Mouse (Mus musculus) lung, postnatal 25 days (tissue): ENCODE measurements at regions not wholly inside any gene's neighbourhood (a gene's known extent, or its start where the extent isn't known, plus 50 kb on each side); places are given as distances from the start of the nearest gene placed in this dataset.

Source experiments
- DNase-seq: peaks from one replicate; pipeline ENCODE4 v3.0.0; 2022; ENCODE audit warnings: low spot score

DNA sequence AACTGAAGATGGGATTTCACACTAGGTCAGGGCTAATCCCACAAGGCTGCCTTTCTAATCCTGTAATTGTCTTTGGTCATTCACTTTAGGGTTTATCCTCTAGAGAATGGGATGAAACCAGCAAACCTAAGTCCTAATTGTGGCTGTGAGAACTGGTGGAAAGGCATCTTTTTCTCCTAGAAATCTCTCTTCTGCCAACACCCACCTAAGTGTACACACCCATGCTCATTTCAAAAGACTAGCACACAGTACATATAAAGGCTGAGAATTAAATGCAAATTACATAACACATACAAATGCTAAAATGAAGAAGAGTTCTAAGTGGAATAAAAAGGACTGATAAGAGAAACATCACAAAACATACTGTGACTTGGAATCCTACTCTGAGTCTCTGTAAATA, 579.5 kb downstream of the Eepd1 start:
- no peak for DNase-seq

DNA sequence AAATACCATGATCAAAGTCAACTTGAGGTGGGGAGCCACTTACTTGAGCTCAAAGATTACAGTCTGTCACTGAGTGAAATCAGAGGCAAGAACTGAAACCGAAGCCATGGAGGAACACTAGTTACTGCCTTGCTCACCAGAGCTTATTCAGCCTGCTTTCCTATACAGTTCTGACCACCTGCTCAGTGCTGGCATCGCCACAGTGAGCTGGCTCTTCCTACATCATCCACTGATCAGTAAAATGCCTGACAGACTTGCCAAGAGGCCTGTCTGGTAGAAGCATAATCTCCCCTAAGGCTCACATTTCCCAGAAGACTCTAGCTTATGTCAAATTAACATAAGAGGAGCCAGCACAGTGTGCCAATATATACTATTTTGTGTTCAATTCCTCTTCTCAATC, 595.7 kb downstream of the Eepd1 start:
- DNase-seq: no peak

DNA sequence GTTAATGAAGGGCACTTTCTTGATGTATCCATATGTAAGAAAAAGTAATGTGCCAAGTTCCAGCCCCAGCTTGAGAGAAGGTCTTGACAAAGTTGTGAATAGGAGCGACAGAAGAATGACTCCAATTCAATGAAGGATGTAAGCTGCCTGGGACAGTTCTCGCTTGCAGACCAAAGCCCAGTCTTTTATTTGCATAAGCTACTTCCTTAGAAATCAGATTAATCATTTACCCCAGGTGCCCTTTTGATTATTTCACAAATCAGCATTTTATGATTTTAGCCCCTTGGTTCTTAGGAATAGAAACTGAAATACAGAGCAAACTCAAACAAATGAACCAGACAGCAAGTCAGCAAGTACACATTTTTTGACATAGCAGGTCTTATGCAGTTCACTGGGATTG, 605.2 kb downstream of the Eepd1 start:
- no peak for DNase-seq

DNA sequence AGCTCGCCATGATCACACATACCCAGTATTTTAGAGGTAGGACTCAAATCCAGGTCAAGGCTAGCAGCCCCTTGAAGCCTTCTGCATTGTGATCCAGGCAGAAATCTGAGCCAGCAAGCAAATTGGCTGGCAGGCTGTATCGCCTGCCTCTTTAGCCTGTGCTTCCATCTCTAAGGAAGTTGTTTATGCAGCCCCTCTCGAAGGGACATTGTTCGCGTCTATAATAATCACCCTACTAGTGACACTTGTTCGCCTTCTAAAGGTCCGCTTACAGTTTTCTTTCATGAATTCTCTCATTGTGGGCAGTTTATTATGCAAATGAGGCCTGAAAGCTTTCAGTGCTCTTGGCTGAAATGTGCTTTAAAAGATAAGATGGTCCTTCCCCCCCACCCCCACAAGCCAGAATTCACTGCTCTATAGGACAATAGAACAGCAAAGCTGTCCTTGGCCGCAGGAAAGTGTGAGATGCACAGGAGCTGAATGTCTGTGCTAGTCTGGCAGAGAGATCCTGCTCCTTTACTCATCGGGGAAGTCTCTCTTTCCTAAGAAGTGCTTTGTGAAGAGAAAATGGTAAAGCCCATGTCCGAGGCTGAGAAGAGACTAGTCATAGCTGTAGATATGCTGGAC, 610.8 kb downstream of the Eepd1 start:
- no peak for DNase-seq

DNA sequence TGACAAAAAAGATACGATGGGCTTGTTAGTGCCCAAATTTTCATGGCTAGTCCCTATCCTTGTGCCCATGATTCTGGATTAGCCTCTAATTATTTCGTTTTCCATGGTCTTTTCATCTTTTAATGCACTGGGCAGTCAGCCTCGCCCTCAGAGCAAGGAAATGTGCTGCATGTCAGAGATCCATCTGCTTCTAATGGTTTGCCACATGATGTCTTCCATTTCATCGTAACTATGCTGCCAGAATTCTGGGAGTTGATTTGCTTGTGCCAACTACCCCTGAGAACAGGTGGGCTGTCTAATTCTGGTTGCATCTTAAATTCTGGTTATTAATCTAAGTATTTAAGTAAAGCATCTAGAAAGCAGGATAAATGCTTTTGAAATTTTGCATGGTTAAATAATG, 622.8 kb downstream of the Eepd1 start:
- DNase-seq: no peak

DNA sequence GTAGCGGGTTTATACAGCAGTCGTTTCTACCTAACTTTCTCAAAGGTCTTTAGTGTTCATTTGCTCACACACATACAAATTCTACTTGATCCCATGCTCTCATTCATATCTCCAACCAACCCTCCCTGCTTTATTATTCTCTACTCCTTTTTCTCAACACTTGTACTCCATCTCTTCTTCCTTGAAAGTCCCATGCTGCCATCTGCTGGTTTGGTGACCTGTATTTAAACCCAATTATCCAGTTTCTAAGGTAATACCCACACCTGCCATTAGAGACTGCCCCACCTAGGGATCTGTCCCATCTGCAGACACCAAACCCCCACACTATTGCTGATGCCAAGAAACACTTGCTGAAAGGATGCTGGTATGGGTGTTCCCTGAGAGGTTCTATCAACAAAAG, 611.5 kb upstream of the B3gat1 start:
- DNase-seq: peak; percentile 32

DNA sequence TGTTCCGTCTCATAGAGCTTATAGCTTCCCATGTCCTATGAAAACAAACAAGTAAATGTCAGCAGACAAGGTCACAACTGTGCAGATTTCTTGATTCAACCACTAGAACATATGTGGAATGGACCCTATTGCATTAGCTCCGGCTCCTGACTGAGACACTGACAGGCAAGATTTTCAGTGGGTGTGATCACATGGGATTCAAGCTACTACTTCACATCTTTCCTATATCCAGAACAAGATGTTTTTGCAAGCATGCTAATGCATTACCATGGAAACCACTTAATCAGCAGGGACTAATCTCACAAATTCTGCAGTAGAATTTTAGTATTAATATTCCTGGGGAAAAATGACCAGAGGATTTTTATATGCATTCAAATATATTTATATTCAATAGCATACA, 598.9 kb upstream of the B3gat1 start:
- DNase-seq: no peak
